Mouse (Mus musculus): ENCODE measurements around the gene Exoc3.

The Exoc3 gene

DNA sequence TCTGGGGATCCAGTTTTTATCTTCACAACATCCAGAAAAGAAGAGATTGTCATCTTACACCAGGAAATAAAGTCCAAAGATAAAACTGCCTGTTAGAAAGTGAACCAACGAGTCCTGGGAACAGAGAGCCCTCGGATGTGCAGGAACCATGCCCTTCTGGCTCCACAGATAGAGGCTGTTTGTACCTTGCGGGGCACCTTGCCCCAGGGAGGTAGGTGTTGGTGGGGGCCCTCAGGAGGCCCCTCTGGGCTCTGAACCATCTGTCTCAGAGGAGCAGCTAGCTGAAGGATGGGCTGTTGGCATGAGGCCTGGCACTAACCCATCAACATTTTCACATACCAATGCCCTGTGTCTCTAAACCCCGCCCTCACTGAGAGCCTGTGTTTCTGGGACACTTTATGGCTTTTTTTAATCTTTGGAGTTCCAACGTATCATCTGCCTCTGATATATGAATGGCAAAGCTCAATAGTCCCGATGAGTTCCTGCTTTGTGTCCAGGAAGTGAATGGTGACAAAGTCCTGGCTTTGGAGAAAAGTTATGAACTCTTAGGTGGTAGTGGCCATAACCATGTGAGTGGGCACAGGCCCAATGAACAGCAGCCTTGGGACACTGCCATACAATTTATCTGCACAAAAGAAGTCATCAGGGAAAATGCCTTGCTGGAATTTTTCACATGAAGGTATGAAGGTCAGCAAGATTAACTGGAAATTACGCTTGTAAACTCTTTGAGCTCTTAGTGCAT, 69.5 kb downstream of the Exoc3 start:
- no peak for DNase-seq (ENCODE audit: low spot score in 2 of 2)

DNA sequence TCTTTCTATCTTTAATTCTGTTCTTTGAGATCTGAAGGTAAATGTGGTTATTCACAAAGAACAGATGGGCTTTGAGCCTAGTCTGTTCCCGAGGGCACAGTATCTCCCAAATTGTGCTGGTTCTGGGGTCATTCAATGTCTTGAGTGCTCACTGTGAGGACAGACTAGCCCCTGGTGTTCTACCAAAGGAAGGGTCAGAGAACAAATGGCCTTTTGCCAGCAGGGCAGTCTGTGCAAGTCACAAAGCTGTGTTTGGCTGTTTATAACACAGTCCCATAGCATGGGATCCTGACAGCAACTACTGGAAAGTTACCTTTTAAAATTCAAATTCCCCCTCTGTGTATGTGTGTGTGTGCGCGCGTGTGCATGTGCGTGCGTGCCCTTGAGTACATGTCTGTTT, 78.6 kb downstream of the Exoc3 start:
- no peak for DNase-seq (ENCODE audit: low spot score in 2 of 2)

DNA sequence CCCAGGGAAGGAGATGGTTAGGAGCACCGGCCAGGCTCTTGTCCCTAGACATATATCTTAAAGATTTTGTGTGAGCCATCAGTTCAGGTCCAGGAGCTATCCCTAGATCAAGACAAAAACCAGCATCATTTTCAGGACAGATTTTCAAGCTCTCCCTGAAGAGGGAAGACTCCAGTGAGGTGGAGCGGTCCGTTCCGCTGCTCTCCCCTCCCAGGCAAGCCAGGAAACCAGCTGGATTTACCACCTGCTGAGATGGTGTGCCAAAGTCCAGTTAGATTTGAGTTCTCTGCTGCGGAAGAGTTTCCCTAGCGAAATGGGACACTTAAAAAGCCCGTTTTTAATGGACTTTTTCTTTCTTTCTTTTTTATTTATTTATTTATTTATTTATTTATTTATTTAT, 81.0 kb downstream of the Exoc3 start:
- no peak for DNase-seq (ENCODE audit: low spot score in 2 of 2)

DNA sequence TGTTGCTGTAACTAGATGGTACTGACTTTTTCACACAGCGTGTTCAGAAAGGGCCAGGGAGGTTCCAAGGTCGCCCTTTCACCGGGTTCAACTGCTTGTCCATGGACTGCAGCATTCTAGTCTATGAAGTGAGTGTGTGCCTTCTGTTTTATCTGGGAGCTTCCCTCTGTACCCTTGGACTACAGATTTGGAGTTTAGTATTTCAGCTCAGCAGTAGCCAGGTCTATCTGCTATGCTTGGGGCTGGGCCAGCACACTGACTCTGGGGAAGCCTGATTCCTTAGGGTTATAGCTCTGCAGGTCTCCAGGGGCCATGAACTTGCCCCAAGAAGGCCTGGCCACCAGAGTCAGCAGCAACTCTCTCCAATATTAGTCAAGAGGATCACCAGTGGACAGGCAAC, 85.9 kb downstream of the Exoc3 start:
- no peak for DNase-seq (ENCODE audit: low spot score in 2 of 2)

DNA sequence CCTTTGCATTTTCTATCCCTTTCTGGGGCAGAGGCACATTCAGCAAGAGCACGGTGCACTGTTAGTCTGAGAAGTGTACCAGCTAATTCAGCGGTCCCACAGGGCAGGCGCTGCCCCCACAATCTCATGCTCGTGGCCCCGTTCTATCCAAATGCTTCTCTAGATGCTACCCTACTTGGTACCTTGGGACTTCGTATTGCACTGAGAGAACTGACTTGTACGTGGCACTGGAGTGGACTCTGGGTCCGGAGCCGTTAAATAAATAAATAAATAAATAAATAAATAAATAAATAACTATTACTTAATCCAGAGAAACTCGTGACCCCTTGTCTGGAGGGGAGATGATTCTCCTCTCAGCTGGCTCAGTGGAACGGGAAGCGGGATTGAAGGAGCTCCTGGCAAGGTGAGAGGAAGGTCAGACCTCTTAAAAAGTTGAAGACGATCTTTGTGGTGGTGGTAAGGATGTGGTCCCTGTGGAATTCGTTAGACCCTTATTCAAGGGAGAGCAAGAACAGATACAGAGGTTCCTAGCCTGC, 86.7 kb downstream of the Exoc3 start:
- no peak for DNase-seq (ENCODE audit: low spot score in 2 of 2)

DNA sequence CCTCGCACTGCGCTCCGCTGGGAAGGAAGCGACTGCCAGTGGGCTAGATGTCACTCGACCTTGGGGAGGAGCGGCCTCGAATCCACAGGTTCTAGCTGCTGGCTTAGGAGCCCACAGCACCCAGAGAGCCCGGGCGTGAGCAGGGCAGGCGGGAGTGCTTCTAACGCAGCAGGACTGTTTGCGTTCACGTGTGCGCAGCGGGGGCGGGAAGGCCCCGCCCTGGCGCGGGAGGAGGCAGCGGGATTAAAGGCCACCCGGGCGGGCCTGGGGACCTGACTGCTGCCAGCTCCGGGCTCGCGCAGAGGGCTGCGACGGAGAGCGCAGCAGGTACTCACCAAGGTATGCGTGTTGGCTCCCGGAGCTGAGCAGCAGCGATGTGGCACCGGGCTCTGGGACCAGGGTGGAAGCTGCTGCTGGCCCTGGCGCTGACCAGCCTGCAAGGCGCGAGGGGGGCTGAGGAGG, 87.4 kb downstream of the Exoc3 start, which contains the start of gene Slc9a3:
Gene Slc9a3, plus strand, starts transcription at position 317 of the 462 bp plus-strand sequence.
- DNase-seq (ENCODE audit: low spot score in 2 of 2): no peak

Data from heart, adult 9 months (tissue).